Mouse (Mus musculus) kidney, adult 2 months (tissue): ENCODE results near the gene Fthl17c.
"Not testable (repeated sequence)": the region's sequence is repeated elsewhere in the genome, so short reads cannot be mapped to it uniquely, and the experiment has no call there.

ENCODE experiments used
- CTCF ChIP-seq: fragments of 200-500 bp; conservative IDR thresholded peaks from 2 replicates; pipeline ENCODE4 v1.5.1; 2011; ENCODE audit warnings: low read depth, mild to moderate bottlenecking, control low read depth, low read length, moderate library complexity, mixed read lengths; ENCODE audit not compliant: insufficient read depth, insufficient read length
- POLR2A ChIP-seq: fragments of 200-500 bp; IDR thresholded peaks from one replicate; pipeline ENCODE4 v1.6.1; 2011; ENCODE audit warnings: low read depth, low read length, control low read depth

GRCm38 (mm10) chrX:8986655-8987054 is 10.3 kb upstream of the Fthl17c start, which contains the start of gene Fthl17d:
- not testable (repeated sequence) for TF ChIP-seq CTCF, POLR2A
